Mouse (Mus musculus) adrenal gland, postnatal 4 days (tissue): ENCODE results near the gene Actc1. TPM values are rescaled to one million over a fixed set of nuclear protein-coding genes. Genes with fewer than 3 reads are reported as not detected.

ENCODE experiments used
- total RNA-seq, 2 experiments: library from RNA; stranded (reverse); gene quantifications; 2 replicates each; pipeline ENCODE4 v1.2.3; 2021

Actc1 gene
- total RNA-seq, 2 experiments from 2014 or later, result 7.6 to 23.1 TPM

Other genes starting within 250 kb of the Actc1 start
- 10 to 100 TPM; 66.3 to 68.0 TPM for gene Scg5, start 224.4 kb downstream of the Actc1 start, total RNA-seq
- gene Arhgap11a, start 204.9 kb downstream of the Actc1 start, total RNA-seq, result 10 to 100 TPM; 23.5 to 25.3 TPM
- 10 to 100 TPM; 20.5 to 21.3 TPM for gene Gjd2, start 39.9 kb downstream of the Actc1 start, total RNA-seq
- gene Aqr, start 133.5 kb upstream of the Actc1 start, total RNA-seq, result 10 to 100 TPM; 37.2 to 39.3 TPM
- gene Zfp770, start 147.9 kb upstream of the Actc1 start, total RNA-seq, result 10 to 100 TPM; 15.4 TPM